Mouse (Mus musculus) lung, adult 2 months (tissue): ENCODE results near the gene Macrod2.

Source experiments
- CTCF ChIP-seq: fragments of 200-500 bp; IDR thresholded peaks from 2 replicates; pipeline ENCODE4 v1.5.1; 2011; ENCODE audit warnings: mild to moderate bottlenecking, low read length, control low read depth; ENCODE audit not compliant: insufficient read depth
- POLR2A ChIP-seq: fragments of 200-500 bp; IDR thresholded peaks from 2 replicates; pipeline ENCODE4 v1.6.1; 2011; ENCODE audit warnings: low read depth, mild to moderate bottlenecking, control low read depth, low read length, borderline replicate concordance; ENCODE audit errors: extremely low read depth

DNA sequence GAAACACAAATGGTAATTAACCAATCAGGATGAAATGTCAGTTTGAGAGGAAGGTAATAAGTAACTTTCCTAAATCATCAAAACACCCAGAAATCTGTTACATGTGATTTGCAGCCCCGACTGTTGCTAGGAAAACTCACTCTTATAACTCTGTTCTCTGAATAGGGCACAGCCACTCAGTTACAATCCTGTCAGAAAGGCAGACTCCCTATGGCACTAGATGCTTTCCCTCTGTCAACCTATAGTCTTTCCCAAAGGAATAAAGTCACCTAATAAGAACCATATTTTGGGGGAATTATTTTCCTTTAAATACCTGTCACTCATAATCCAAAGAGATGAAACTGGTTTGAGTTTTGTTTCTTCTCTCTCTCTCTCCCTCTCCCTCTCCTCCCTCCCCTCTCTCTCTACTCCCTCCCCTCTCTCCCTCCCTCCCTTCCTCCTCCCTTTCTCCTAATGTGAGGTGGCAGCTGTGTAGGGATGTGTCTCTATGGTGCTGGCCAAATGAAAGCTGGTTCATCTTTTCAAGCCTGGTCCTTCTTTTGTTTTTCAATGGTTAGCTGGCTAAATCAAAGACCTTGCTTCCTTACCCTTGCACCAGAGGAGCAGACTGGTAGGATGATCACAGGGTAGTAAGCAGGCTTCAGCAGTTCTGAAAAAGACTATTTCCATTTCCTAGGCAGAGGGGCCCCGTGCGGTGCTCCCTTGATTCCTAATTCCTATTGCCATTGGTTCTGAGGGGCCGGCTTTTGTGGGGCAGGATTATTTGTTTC is 661.8 kb downstream of the Macrod2 start:
- TF ChIP-seq POLR2A, result no peak
- no peak for TF ChIP-seq CTCF
